In genomic region chr5:92841474-92841873, GRCm38 (mm10) we compare ENCODE assay signal across 9 mouse cellular contexts.
DNase-seq lines count a peak whose midpoint lies in the region; ATAC-seq and TF ChIP-seq lines count a peak whose summit lies in the region.
"Had no signal": no experiment of that assay in that cellular context is flagged by ENCODE, and none has a peak within 500 bp of the region (broad histone marks: within the 10 kb centered on the region; RNA-seq: fewer than 3 reads in every experiment).

No protein-coding gene starts in this region.

- H3K4me2 ChIP-seq in forebrain, postnatal 0 days (ENCODE audit: low read depth) = no peak overlapping the region
- H3K4me2 ChIP-seq in kidney, embryonic 16.5 days (replicated peaks; ENCODE audit: low read depth, low read length) = no peak overlapping the region
- no peak overlapping the region for H3K4me2 ChIP-seq in neural tube, embryonic 15.5 days
- H3K4me2 ChIP-seq: hindbrain, embryonic 15.5 days had no signal

- ATAC-seq in forebrain, postnatal 0 days = peak; percentile 78
- ATAC-seq in kidney, embryonic 16.5 days (ENCODE audit: low FRiP score, low TSS enrichment) = peak; percentile 25; the same call in 1 of the 2 replicates
- ATAC-seq in neural tube, embryonic 15.5 days (ENCODE audit: low FRiP score) = 0 out of 2 replicates have a peak, but pooled peaks have one; percentile 28

- 30% methylated on average over 5 of the region's 5 CpGs for WGBS in forebrain, postnatal 0 days
- 36% methylated on average over 5 of the region's 5 CpGs for WGBS in kidney, embryonic 16.5 days
- 27% methylated on average over 5 of the region's 5 CpGs for WGBS in neural tube, embryonic 15.5 days

- DNase-seq in left cerebral cortex, postnatal 4 days = peak; percentile 22
- no peak for DNase-seq in left cerebral cortex, adult 2 months (ENCODE audit: extremely low spot score in 1 of 2, low spot score in 2 of 2)
- peak; percentile 64 for DNase-seq in forebrain, postnatal 0 days
- no peak for DNase-seq in cerebellum, adult 11 months
- no peak for DNase-seq in spleen, postnatal 14 days (ENCODE audit: low spot score in 2 of 2)
- no peak for DNase-seq in adrenal gland, postnatal 4 days (ENCODE audit: low spot score in 2 of 2)

- no peak overlapping the region for H3K4me3 ChIP-seq in left cerebral cortex, adult 2 months
- H3K4me3 ChIP-seq in forebrain, postnatal 0 days (ENCODE audit: low read depth, low read length) = no peak overlapping the region
- no peak overlapping the region for H3K4me3 ChIP-seq in kidney, embryonic 16.5 days (ENCODE audit: low read length)
- no peak overlapping the region for H3K4me3 ChIP-seq in neural tube, embryonic 15.5 days (replicated peaks)
- H3K4me3 ChIP-seq: hindbrain, embryonic 15.5 days had no signal

- no peaks in the 10 kb centered on the region for H3K27me3 ChIP-seq in forebrain, postnatal 0 days (ENCODE audit: insufficient read depth, low read length)
- no peaks in the 10 kb centered on the region for H3K27me3 ChIP-seq in kidney, embryonic 16.5 days (ENCODE audit: insufficient read depth, low read length)
- H3K27me3 ChIP-seq in neural tube, embryonic 15.5 days (replicated peaks) = no peaks in the 10 kb centered on the region
- H3K27me3 ChIP-seq: hindbrain, embryonic 15.5 days had no signal

- no peaks in the 10 kb centered on the region; the same call in 1 of the 2 replicates for H3K4me1 ChIP-seq in forebrain, postnatal 0 days (ENCODE audit: insufficient read depth)
- H3K4me1 ChIP-seq in kidney, embryonic 16.5 days (ENCODE audit: insufficient read depth, low read length) = peaks cover 36% of the 10 kb centered on the region
- peaks cover 26% of the 10 kb centered on the region for H3K4me1 ChIP-seq in neural tube, embryonic 15.5 days

- no peak overlapping the region for H3K27ac ChIP-seq in left cerebral cortex, adult 2 months
- peak overlapping the region; percentile 21; the same call in 1 of the 2 replicates for H3K27ac ChIP-seq in forebrain, postnatal 0 days (ENCODE audit: low read depth, low read length)
- H3K27ac ChIP-seq in kidney, embryonic 16.5 days (ENCODE audit: low read length) = no peak overlapping the region
- H3K27ac ChIP-seq in neural tube, embryonic 15.5 days (replicated peaks) = no peak overlapping the region
- H3K27ac ChIP-seq: hindbrain, embryonic 15.5 days had no signal

- H3K9ac ChIP-seq in forebrain, postnatal 0 days = no peak overlapping the region
- H3K9ac ChIP-seq in kidney, embryonic 16.5 days (replicated peaks; ENCODE audit: low read length) = no peak overlapping the region
- no peak overlapping the region for H3K9ac ChIP-seq in neural tube, embryonic 15.5 days (replicated peaks)
- H3K9ac ChIP-seq: hindbrain, embryonic 15.5 days had no signal

- intact Hi-C loops in left cerebral cortex, postnatal 4 days (cut with DNase I) = no loop called here
- intact Hi-C loops in left cerebral cortex, adult 2 months (cut with DNase I) = no loop called here

- H3K36me3 ChIP-seq in forebrain, postnatal 0 days (ENCODE audit: insufficient read depth) = no peaks in the 10 kb centered on the region
- no peaks in the 10 kb centered on the region for H3K36me3 ChIP-seq in kidney, embryonic 16.5 days (ENCODE audit: insufficient read depth, low read length)
- H3K36me3 ChIP-seq in neural tube, embryonic 15.5 days = no peaks in the 10 kb centered on the region
- H3K36me3 ChIP-seq: hindbrain, embryonic 15.5 days had no signal

- TF ChIP-seq CTCF in left cerebral cortex, adult 2 months (IDR thresholded peaks at IDR 0.05) = no peak
- TF ChIP-seq CTCF in forebrain, postnatal 0 days (IDR thresholded peaks at IDR 0.05; ENCODE audit: low read depth) = no peak

- H3K9me3 ChIP-seq in forebrain, postnatal 0 days (ENCODE audit: low read length) = no peaks in the 10 kb centered on the region
- no peaks in the 10 kb centered on the region; the same call in 1 of the 2 replicates for H3K9me3 ChIP-seq in kidney, embryonic 16.5 days (ENCODE audit: low read length)
- no peaks in the 10 kb centered on the region for H3K9me3 ChIP-seq in neural tube, embryonic 15.5 days (replicated peaks)
- H3K9me3 ChIP-seq: hindbrain, embryonic 15.5 days had no signal

Comparison
In these comparisons a context has a peak if more than half of its experiments do, and no peak if none do; other contexts are left out.
1. DNase-seq: peak in left cerebral cortex, postnatal 4 days (single experiment) and forebrain, postnatal 0 days (single experiment); none in left cerebral cortex, adult 2 months (0 of 2), cerebellum, adult 11 months (single experiment), spleen, postnatal 14 days (0 of 2) and adrenal gland, postnatal 4 days (0 of 2).
2. ATAC-seq: peak in every context shown above with its lines; median percentile 78 in forebrain, postnatal 0 days; 28 in neural tube, embryonic 15.5 days; 25 in kidney, embryonic 16.5 days.